Mouse (Mus musculus): Measurements from ENCODE around the gene Ugp2. TPM values are rescaled to one million over a fixed set of nuclear protein-coding genes. Genes with fewer than 3 reads are reported as not detected.

Ugp2 gene
- polyA plus RNA-seq, 1 experiment = 73.3 TPM

- H3K4me1 ChIP-seq (ENCODE audit: control insufficient read depth, insufficient read depth, low read length) = no peaks in the 10 kb centered on the region
- no peak overlapping the region for H3K4me3 ChIP-seq (ENCODE audit: insufficient read depth, low read length)
- no peak for TF ChIP-seq CTCF (IDR thresholded peaks at IDR 0.05; ENCODE audit: borderline replicate concordance, insufficient read depth, low read length)
- no peak for TF ChIP-seq POLR2A (IDR thresholded peaks at IDR 0.05; ENCODE audit: low read depth, low read length)
- no peak overlapping the region for H3K27ac ChIP-seq (ENCODE audit: insufficient read depth, low read length)
Measured at GRCm38 (mm10) chr11:21386790-21387189, 15.8 kb upstream of the Ugp2 start.

- TF ChIP-seq POLR2A (IDR thresholded peaks at IDR 0.05; ENCODE audit: low read depth, low read length) (no peak), CTCF (IDR thresholded peaks at IDR 0.05; ENCODE audit: borderline replicate concordance, insufficient read depth, low read length) (no peak)
- Histone ChIP-seq H3K27ac (ENCODE audit: insufficient read depth, low read length) (no peak overlapping the region), H3K4me1 (ENCODE audit: control insufficient read depth, insufficient read depth, low read length) (no peaks in the 10 kb centered on the region; the same call in 1 of the 2 replicates), H3K4me3 (ENCODE audit: insufficient read depth, low read length) (no peak overlapping the region)
Measured at GRCm38 (mm10) chr11:21374096-21374495, 3.1 kb upstream of the Ugp2 start.

DNA sequence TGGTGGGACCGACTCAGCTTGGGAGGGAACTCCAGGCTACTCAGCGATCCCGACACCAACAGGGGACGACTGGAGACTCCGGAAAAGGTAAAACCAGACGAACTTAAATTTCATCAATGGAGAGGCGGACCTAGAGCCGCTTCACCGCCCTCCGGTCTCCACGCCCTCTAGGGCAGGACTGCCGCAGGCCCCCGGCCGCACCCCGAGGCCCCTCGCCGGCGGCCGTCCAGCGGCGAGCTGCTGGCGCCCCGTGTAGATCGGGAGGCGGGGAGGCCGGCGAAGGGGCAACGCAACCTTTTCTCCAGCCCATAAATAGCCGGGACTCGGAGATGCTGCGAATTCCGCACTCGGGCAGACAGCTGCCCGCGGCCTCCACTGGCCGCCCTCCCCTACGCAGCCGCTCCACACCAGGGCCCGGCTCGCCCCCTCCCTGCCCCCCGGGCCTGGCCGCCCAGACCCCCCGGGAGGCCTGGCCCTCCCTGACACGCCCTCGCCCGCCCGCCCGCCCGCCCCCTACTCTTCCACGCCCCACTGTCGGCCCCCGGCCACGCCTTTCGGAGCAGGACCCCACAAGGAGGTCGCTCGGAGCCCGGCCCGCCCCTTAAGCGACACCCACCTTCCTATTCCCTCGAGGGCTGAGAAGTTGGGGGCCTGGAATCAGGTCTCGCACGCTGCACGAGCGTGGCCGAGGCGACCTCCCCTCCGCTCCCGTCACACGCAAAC lies 441 bp downstream of the Ugp2 start:
- Histone ChIP-seq H3K4me3 (ENCODE audit: insufficient read depth, low read length) (peak overlapping the region; percentile 96), H3K4me1 (ENCODE audit: control insufficient read depth, insufficient read depth, low read length) (peaks cover 4% of the 10 kb centered on the region), H3K27ac (ENCODE audit: insufficient read depth, low read length) (peak overlapping the region; percentile 83)
- peak; percentile 87 for TF ChIP-seq POLR2A (IDR thresholded peaks at IDR 0.05; ENCODE audit: low read depth, low read length)
- TF ChIP-seq CTCF (IDR thresholded peaks at IDR 0.05; ENCODE audit: borderline replicate concordance, insufficient read depth, low read length) = no peak

DNA sequence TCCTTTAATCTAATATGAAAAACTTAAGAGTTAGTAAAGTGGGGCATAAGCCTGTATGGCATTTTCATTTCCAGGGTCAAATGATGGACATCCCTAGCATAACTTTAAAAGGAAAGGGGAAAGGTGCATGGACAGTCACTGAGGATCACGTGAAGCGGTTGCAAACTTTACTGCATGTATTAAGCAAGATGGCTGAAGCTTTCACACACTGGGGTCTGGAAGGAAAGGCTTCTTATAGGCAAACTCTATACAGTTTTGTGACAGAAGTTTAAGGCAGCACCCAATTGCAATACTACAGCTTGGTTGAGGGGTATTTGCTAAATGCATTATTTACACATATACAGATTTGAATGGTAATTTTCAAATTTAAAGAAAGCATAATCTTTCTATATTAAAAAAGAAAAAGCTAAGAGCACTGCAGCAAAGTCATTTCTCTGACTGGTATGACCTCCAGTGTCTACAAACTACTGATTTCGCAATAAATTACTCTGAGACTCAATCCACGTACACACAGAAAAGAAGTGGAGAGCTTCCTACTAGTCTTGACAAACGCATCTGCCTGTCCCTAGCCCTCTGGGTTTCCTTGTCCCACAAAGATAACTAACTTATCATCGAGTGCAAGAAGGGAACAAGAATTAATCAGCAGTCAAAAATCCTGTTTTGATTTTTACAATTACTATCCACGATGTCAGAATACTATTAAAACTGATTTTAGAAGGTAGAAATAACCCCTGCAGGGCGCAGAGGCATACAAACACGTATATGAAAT lies 1.6 kb downstream of the Ugp2 start:
- TF ChIP-seq CTCF (IDR thresholded peaks at IDR 0.05; ENCODE audit: borderline replicate concordance, insufficient read depth, low read length) (no peak), POLR2A (IDR thresholded peaks at IDR 0.05; ENCODE audit: low read depth, low read length) (no peak)
- Histone ChIP-seq H3K27ac (ENCODE audit: insufficient read depth, low read length) (peak overlapping the region; percentile 83), H3K4me3 (ENCODE audit: insufficient read depth, low read length) (peak overlapping the region; percentile 96), H3K4me1 (ENCODE audit: control insufficient read depth, insufficient read depth, low read length) (peaks cover 4% of the 10 kb centered on the region)

GRCm38 (mm10) chr11:21368466-21368865 lies 2.5 kb downstream of the Ugp2 start:
- Histone ChIP-seq H3K4me3 (ENCODE audit: insufficient read depth, low read length) (peak overlapping the region; percentile 96), H3K4me1 (ENCODE audit: control insufficient read depth, insufficient read depth, low read length) (peaks cover 4% of the 10 kb centered on the region), H3K27ac (ENCODE audit: insufficient read depth, low read length) (no peak overlapping the region)
- TF ChIP-seq POLR2A (IDR thresholded peaks at IDR 0.05; ENCODE audit: low read depth, low read length) (no peak), CTCF (IDR thresholded peaks at IDR 0.05; ENCODE audit: borderline replicate concordance, insufficient read depth, low read length) (no peak)

- no peak overlapping the region for H3K4me3 ChIP-seq (ENCODE audit: insufficient read depth, low read length)
- no peak overlapping the region for H3K27ac ChIP-seq (ENCODE audit: insufficient read depth, low read length)
- H3K4me1 ChIP-seq (ENCODE audit: control insufficient read depth, insufficient read depth, low read length) = peaks cover 3% of the 10 kb centered on the region
- no peak for TF ChIP-seq CTCF (IDR thresholded peaks at IDR 0.05; ENCODE audit: borderline replicate concordance, insufficient read depth, low read length)
- no peak for TF ChIP-seq POLR2A (IDR thresholded peaks at IDR 0.05; ENCODE audit: low read depth, low read length)
Measured at GRCm38 (mm10) chr11:21363144-21363940, 7.7 kb downstream of the Ugp2 start.

DNA sequence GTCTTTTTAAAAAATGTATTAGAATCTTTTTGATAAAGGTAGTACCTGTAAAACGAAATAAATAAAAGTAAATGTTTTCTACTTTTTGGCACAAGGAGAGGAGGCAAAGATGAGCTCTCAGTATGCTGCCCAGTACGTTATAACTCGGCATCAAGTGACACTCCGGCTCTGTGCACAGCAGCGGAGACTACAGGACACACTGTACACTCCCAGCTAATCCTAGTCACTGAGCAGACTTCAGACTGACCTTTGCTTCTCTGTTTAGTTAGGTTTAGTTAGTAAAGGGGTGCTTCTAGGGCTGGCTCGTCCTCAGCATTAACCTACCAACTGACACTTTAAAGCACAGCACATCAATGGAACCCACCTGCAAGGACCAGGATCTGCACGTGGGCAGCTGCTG lies 19.7 kb downstream of the Ugp2 start:
- H3K4me1 ChIP-seq (ENCODE audit: control insufficient read depth, insufficient read depth, low read length) = no peaks in the 10 kb centered on the region
- H3K4me3 ChIP-seq (ENCODE audit: insufficient read depth, low read length) = no peak overlapping the region
- TF ChIP-seq POLR2A (IDR thresholded peaks at IDR 0.05; ENCODE audit: low read depth, low read length) (no peak), CTCF (IDR thresholded peaks at IDR 0.05; ENCODE audit: borderline replicate concordance, insufficient read depth, low read length) (no peak)
- H3K27ac ChIP-seq (ENCODE audit: insufficient read depth, low read length) = no peak overlapping the region

DNA sequence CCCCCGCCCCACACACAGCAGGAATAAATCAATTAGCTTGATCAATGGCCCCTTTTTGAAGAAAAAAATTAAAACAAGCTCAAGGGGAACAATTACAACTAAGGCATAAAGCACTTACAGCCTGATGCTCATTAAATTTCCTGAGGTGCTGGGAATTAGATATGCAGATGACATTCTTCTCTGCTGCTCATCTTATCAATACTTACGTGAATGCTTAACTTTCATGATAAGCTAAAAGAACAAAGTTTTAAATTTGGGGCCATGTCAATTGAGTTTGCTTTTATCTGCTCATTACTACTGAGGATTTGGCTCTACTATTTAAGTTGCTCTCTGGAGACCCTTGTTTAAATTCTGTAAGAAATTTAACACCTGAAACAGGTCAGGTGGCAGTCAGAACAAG lies 22.1 kb downstream of the Ugp2 start:
- TF ChIP-seq POLR2A (IDR thresholded peaks at IDR 0.05; ENCODE audit: low read depth, low read length) (no peak), CTCF (IDR thresholded peaks at IDR 0.05; ENCODE audit: borderline replicate concordance, insufficient read depth, low read length) (no peak)
- Histone ChIP-seq H3K4me1 (ENCODE audit: control insufficient read depth, insufficient read depth, low read length) (no peaks in the 10 kb centered on the region), H3K4me3 (ENCODE audit: insufficient read depth, low read length) (no peak overlapping the region), H3K27ac (ENCODE audit: insufficient read depth, low read length) (no peak overlapping the region)

- no peak overlapping the region for H3K27ac ChIP-seq (ENCODE audit: insufficient read depth, low read length)
Measured at GRCm38 (mm10) chr11:21346020-21346419, 25.0 kb downstream of the Ugp2 start.

More at GRCm38 (mm10) chr11:21346020-21346419, 25.0 kb downstream of the Ugp2 start:
- Histone ChIP-seq H3K4me3 (ENCODE audit: insufficient read depth, low read length) (no peak overlapping the region), H3K4me1 (ENCODE audit: control insufficient read depth, insufficient read depth, low read length) (no peaks in the 10 kb centered on the region)
- no peak for TF ChIP-seq POLR2A (IDR thresholded peaks at IDR 0.05; ENCODE audit: low read depth, low read length)
- TF ChIP-seq CTCF (IDR thresholded peaks at IDR 0.05; ENCODE audit: borderline replicate concordance, insufficient read depth, low read length) = no peak

Measured in embryonic fibroblast, embryonic 13.5 days (primary cell).